Mouse (Mus musculus): ENCODE results near the gene Prkcd.

DNA sequence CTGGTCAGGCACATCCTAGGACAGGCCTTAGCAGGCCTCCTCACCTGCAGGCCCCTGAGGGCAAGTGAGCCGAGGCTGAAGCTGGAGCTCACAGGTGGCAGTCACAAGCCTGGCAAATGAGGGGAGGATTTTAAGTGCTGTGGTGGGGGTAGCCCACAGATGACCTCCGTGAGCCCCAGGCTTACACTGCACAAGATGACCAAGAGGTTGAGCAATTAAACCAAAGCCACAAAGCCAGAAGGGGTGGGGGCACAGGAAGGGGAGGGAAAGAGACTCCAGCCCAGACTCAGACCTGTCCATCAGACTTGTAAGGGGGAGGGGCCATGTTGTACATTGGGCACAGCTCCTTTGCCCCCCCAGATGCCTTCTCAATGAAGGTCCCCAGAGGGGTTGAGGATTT, 9.3 kb downstream of the Prkcd start:
- TF ChIP-seq POLR2A (IDR thresholded peaks at IDR 0.05; ENCODE audit: low read depth, low read length) (no peak), CTCF (IDR thresholded peaks at IDR 0.05; ENCODE audit: extremely low read depth, insufficient read depth, insufficient read length, insufficient replicate concordance) (no peak)

Data from spleen, adult 2 months (tissue).